ENCODE assay signal across 16 mouse cellular contexts in genomic region chr4:116160769-116161168, GRCm38 (mm10). TPM values are rescaled to one million over a fixed set of nuclear protein-coding genes. Genes with fewer than 3 reads are reported as not detected.
A peak's percentile ranks its signal among the peaks of the same experiment; 100 is the strongest.
DNase-seq lines count a peak whose midpoint lies in the region; ATAC-seq and TF ChIP-seq lines count a peak whose summit lies in the region.
"Had no signal": no experiment of that assay in that cellular context is flagged by ENCODE, and none has a peak within 500 bp of the region (broad histone marks: within the 10 kb centered on the region; RNA-seq: fewer than 3 reads in every experiment).

No protein-coding gene starts in this region.

- peak; percentile 35 for DNase-seq in forebrain, postnatal 0 days
- no peak for DNase-seq in lung, adult 18-20 months
- peak; percentile 83 to 89 for DNase-seq in left cerebral cortex, adult 18-20 months (ENCODE audit: low spot score in 2 of 2)
- peak; percentile 27 for DNase-seq in right cerebral cortex, postnatal 4 days
- no peak for DNase-seq in thymus, adult 2 months
- DNase-seq: cerebellum, postnatal 25 days; kidney, adult 8-10 months had no signal

- H3K4me1 ChIP-seq in forebrain, postnatal 0 days (ENCODE audit: insufficient read depth), result no peaks in the 10 kb centered on the region
- no peaks in the 10 kb centered on the region for H3K4me1 ChIP-seq in forebrain, embryonic 13.5 days
- peaks cover 13% of the 10 kb centered on the region for H3K4me1 ChIP-seq in lung, embryonic 16.5 days (replicated peaks; ENCODE audit: control insufficient read depth, insufficient read depth, low read length)
- H3K4me1 ChIP-seq in thymus, adult 2 months (replicated peaks; ENCODE audit: control insufficient read depth, insufficient read depth, low read length), result peaks cover 3% of the 10 kb centered on the region; the same call in 1 of the 2 replicates
- H3K4me1 ChIP-seq: hindbrain, embryonic 13.5 days had no signal

- H3K27ac ChIP-seq in forebrain, postnatal 0 days (ENCODE audit: low read depth, low read length), result peak overlapping the region; percentile 42; the same call in 1 of the 2 replicates
- no peak overlapping the region for H3K27ac ChIP-seq in forebrain, embryonic 13.5 days
- H3K27ac ChIP-seq in lung, embryonic 16.5 days (ENCODE audit: low read length), result peak overlapping the region; percentile 28; the same call in 1 of the 2 replicates
- H3K27ac ChIP-seq in thymus, adult 2 months (ENCODE audit: control insufficient read depth, insufficient read depth, low read length), result no peak overlapping the region
- H3K27ac ChIP-seq: limb, embryonic 12.5 days; lung, embryonic 15.5 days had no signal

- ATAC-seq in forebrain, postnatal 0 days, result peak; percentile 38
- ATAC-seq in forebrain, embryonic 13.5 days, result no peak
- ATAC-seq in lung, embryonic 16.5 days (ENCODE audit: low read depth), result no peak
- no peak for ATAC-seq in cerebellum, adult (ENCODE audit: insufficient number of reproducible peaks, low FRiP score, low TSS enrichment)

- no peak for TF ChIP-seq CTCF in forebrain, postnatal 0 days (IDR thresholded peaks at IDR 0.05; ENCODE audit: low read depth)
- TF ChIP-seq CTCF in thymus, adult 2 months (IDR thresholded peaks at IDR 0.05; ENCODE audit: borderline replicate concordance, control insufficient read depth, extremely low read depth, insufficient read depth, low read length, poor library complexity), result no peak

- 71% methylated on average over 3 of the region's 3 CpGs for WGBS in forebrain, postnatal 0 days
- 84% methylated on average over 3 of the region's 3 CpGs for WGBS in forebrain, embryonic 13.5 days
- 70% methylated on average over 3 of the region's 3 CpGs for WGBS in lung, embryonic 16.5 days
- WGBS in thymus, adult 2 months, result 96% methylated on average over 3 of the region's 3 CpGs

- no peak for TF ChIP-seq POLR2A in thymus, adult 2 months (IDR thresholded peaks at IDR 0.05; ENCODE audit: control insufficient read depth, extremely low read depth, insufficient read depth, low read length, poor library complexity)

- no peak overlapping the region for H3K9ac ChIP-seq in forebrain, postnatal 0 days
- no peak overlapping the region for H3K9ac ChIP-seq in forebrain, embryonic 13.5 days
- no peak overlapping the region for H3K9ac ChIP-seq in lung, embryonic 16.5 days (ENCODE audit: low read length)
- H3K9ac ChIP-seq: hindbrain, embryonic 13.5 days; limb, embryonic 12.5 days; lung, embryonic 15.5 days had no signal

- H3K9me3 ChIP-seq in forebrain, postnatal 0 days (ENCODE audit: low read length), result no peaks in the 10 kb centered on the region
- H3K9me3 ChIP-seq in forebrain, embryonic 13.5 days (replicated peaks), result no peaks in the 10 kb centered on the region
- no peaks in the 10 kb centered on the region for H3K9me3 ChIP-seq in lung, embryonic 16.5 days (ENCODE audit: control insufficient read depth, low read length)
- H3K9me3 ChIP-seq: hindbrain, embryonic 13.5 days; limb, embryonic 12.5 days; lung, embryonic 15.5 days had no signal

- H3K27me3 ChIP-seq in forebrain, postnatal 0 days (ENCODE audit: insufficient read depth, low read length), result no peaks in the 10 kb centered on the region
- H3K27me3 ChIP-seq in forebrain, embryonic 13.5 days, result no peaks in the 10 kb centered on the region
- no peaks in the 10 kb centered on the region for H3K27me3 ChIP-seq in lung, embryonic 16.5 days (ENCODE audit: control insufficient read depth, insufficient read depth, low read depth, low read length)
- H3K27me3 ChIP-seq in thymus, adult 2 months (ENCODE audit: control insufficient read depth, insufficient read depth, low read length), result no peaks in the 10 kb centered on the region
- H3K27me3 ChIP-seq: hindbrain, embryonic 13.5 days; limb, embryonic 12.5 days; lung, embryonic 15.5 days had no signal

- H3K4me3 ChIP-seq in forebrain, postnatal 0 days (ENCODE audit: low read depth, low read length), result no peak overlapping the region
- H3K4me3 ChIP-seq in forebrain, embryonic 13.5 days, result no peak overlapping the region
- H3K4me3 ChIP-seq in lung, embryonic 16.5 days (ENCODE audit: low read length), result no peak overlapping the region
- H3K4me3 ChIP-seq in thymus, adult 2 months (ENCODE audit: control insufficient read depth, insufficient read depth, low read length), result no peak overlapping the region
- H3K4me3 ChIP-seq: hindbrain, embryonic 13.5 days; limb, embryonic 12.5 days; lung, embryonic 15.5 days had no signal

- peaks cover 37% of the 10 kb centered on the region for H3K36me3 ChIP-seq in forebrain, postnatal 0 days (ENCODE audit: insufficient read depth)
- H3K36me3 ChIP-seq in forebrain, embryonic 13.5 days (ENCODE audit: poor library complexity, severe bottlenecking), result peaks cover 38% of the 10 kb centered on the region
- peaks cover 31% of the 10 kb centered on the region for H3K36me3 ChIP-seq in lung, embryonic 16.5 days (ENCODE audit: control insufficient read depth, insufficient read depth, low read length)
- H3K36me3 ChIP-seq in thymus, adult 2 months (ENCODE audit: control insufficient read depth, insufficient read depth, low read length), result 0 out of 2 replicates have a peak, but pooled peaks cover 11% of the 10 kb centered on the region

- no peak overlapping the region for H3K4me2 ChIP-seq in forebrain, postnatal 0 days (ENCODE audit: low read depth)
- H3K4me2 ChIP-seq in forebrain, embryonic 13.5 days, result no peak overlapping the region
- H3K4me2 ChIP-seq in lung, embryonic 16.5 days (ENCODE audit: low read depth, low read length), result no peak overlapping the region
- H3K4me2 ChIP-seq: hindbrain, embryonic 13.5 days; limb, embryonic 12.5 days; lung, embryonic 15.5 days had no signal

RNA-seq across cellular contexts. Expression of gene Tspan1, which starts 6.6 kb away (rescaled TPM):
- total RNA-seq in forebrain, postnatal 0 days (2014; rRNA removed), result 0.29 TPM in 1 of 2 replicates, not detected in the other
- 0.07 TPM in 1 of 2 replicates, not detected in the other for polyA plus RNA-seq in forebrain, postnatal 0 days (2015; fragmentation: Nextera tagmentation; extraction: Ambion mirVana)
- polyA plus RNA-seq in forebrain, embryonic 13.5 days (2015; fragmentation: Nextera tagmentation; extraction: Ambion mirVana), result 0.22 TPM in 1 of 2 replicates, not detected in the other
- polyA plus RNA-seq in lung, embryonic 16.5 days (2015; fragmentation: Nextera tagmentation; extraction: Ambion mirVana), result 22.6 and 25.9 TPM in 2 replicates
- total RNA-seq in left cerebral cortex, adult 18-20 months (2021), result under 1 TPM in 1 of 2 experiments, not detected in 1; 0.33 TPM
- polyA plus RNA-seq in thymus, adult 2 months (2012; rRNA removed), result 3.0 and 4.1 TPM in 2 replicates
- total RNA-seq: gastrocnemius, adult 8-10 months had no signal

RNA-seq across cellular contexts. Expression of gene Lurap1, which starts 9.6 kb away (rescaled TPM):
- total RNA-seq in forebrain, postnatal 0 days (2014; rRNA removed), result 5.0 and 6.3 TPM in 2 replicates
- polyA plus RNA-seq in forebrain, postnatal 0 days (2015; fragmentation: Nextera tagmentation; extraction: Ambion mirVana), result 2.8 and 3.0 TPM in 2 replicates
- polyA plus RNA-seq in forebrain, embryonic 13.5 days (2015; fragmentation: Nextera tagmentation; extraction: Ambion mirVana), result 2.0 and 2.3 TPM in 2 replicates
- polyA plus RNA-seq in lung, embryonic 16.5 days (2015; fragmentation: Nextera tagmentation; extraction: Ambion mirVana), result 3.6 and 3.7 TPM in 2 replicates
- total RNA-seq in left cerebral cortex, adult 18-20 months (2021), result 10 to 100 TPM; 36.7 to 37.7 TPM
- 0.88 and 1.1 TPM in 2 replicates for polyA plus RNA-seq in thymus, adult 2 months (2012; rRNA removed)

RNA-seq across cellular contexts. Expression of gene 1700042G07Rik, which starts 12.4 kb away (rescaled TPM):
- total RNA-seq in forebrain, postnatal 0 days (2014; rRNA removed), result not detected in 2 replicates
- polyA plus RNA-seq in forebrain, postnatal 0 days (2015; fragmentation: Nextera tagmentation; extraction: Ambion mirVana), result not detected in 2 replicates
- not detected in 2 replicates for polyA plus RNA-seq in forebrain, embryonic 13.5 days (2015; fragmentation: Nextera tagmentation; extraction: Ambion mirVana)
- not detected in 2 replicates for polyA plus RNA-seq in lung, embryonic 16.5 days (2015; fragmentation: Nextera tagmentation; extraction: Ambion mirVana)
- not detected for total RNA-seq in left cerebral cortex, adult 18-20 months (2021)
- not detected in 2 replicates for polyA plus RNA-seq in thymus, adult 2 months (2012; rRNA removed)
- total RNA-seq: ES-E14; gastrocnemius, adult 8-10 months had no signal
- polyA plus RNA-seq: hindbrain, embryonic 13.5 days; limb, embryonic 12.5 days; lung, embryonic 15.5 days; stomach, embryonic 14.5 days had no signal

RNA-seq across cellular contexts. Expression of gene Gm49337, which starts 12.4 kb away (rescaled TPM):
- total RNA-seq in forebrain, postnatal 0 days (2014; rRNA removed), result not detected in 2 replicates
- not detected in 2 replicates for polyA plus RNA-seq in forebrain, postnatal 0 days (2015; fragmentation: Nextera tagmentation; extraction: Ambion mirVana)
- polyA plus RNA-seq in forebrain, embryonic 13.5 days (2015; fragmentation: Nextera tagmentation; extraction: Ambion mirVana), result not detected in 2 replicates
- polyA plus RNA-seq in lung, embryonic 16.5 days (2015; fragmentation: Nextera tagmentation; extraction: Ambion mirVana), result not detected in 2 replicates
- total RNA-seq in left cerebral cortex, adult 18-20 months (2021), result 1 to 10 TPM; 2.3 to 5.9 TPM
- not detected in 2 replicates for polyA plus RNA-seq in thymus, adult 2 months (2012; rRNA removed)
- polyA plus RNA-seq: hindbrain, embryonic 13.5 days; limb, embryonic 12.5 days; lung, embryonic 15.5 days; stomach, embryonic 14.5 days had no signal

RNA-seq across cellular contexts. Expression of gene Pomgnt1, which starts 37.1 kb away (rescaled TPM):
- 80.3 and 83.0 TPM in 2 replicates for total RNA-seq in forebrain, postnatal 0 days (2014; rRNA removed)
- 52.7 and 57.6 TPM in 2 replicates for polyA plus RNA-seq in forebrain, postnatal 0 days (2015; fragmentation: Nextera tagmentation; extraction: Ambion mirVana)
- polyA plus RNA-seq in forebrain, embryonic 13.5 days (2015; fragmentation: Nextera tagmentation; extraction: Ambion mirVana), result 52.8 and 54.2 TPM in 2 replicates
- 56.2 and 59.1 TPM in 2 replicates for polyA plus RNA-seq in lung, embryonic 16.5 days (2015; fragmentation: Nextera tagmentation; extraction: Ambion mirVana)
- 10 to 100 TPM; 77.7 to 83.0 TPM for total RNA-seq in left cerebral cortex, adult 18-20 months (2021)
- polyA plus RNA-seq in thymus, adult 2 months (2012; rRNA removed), result 36.1 and 40.1 TPM in 2 replicates

Comparison
In these comparisons a context has a peak if more than half of its experiments do, and no peak if none do; other contexts are left out.
1. H3K27ac ChIP-seq: peak in forebrain, postnatal 0 days (single experiment) and lung, embryonic 16.5 days (single experiment); none in forebrain, embryonic 13.5 days (single experiment) and thymus, adult 2 months (single experiment).
2. DNase-seq: peak in forebrain, postnatal 0 days (single experiment), left cerebral cortex, adult 18-20 months (2 of 2) and right cerebral cortex, postnatal 4 days (single experiment); none in lung, adult 18-20 months (0 of 2) and thymus, adult 2 months (single experiment).